Mouse (Mus musculus): ENCODE measurements around the gene Inppl1.

- no peak for TF ChIP-seq CTCF (IDR thresholded peaks at IDR 0.05; ENCODE audit: extremely low read depth, insufficient read length, insufficient replicate concordance, low read depth, low read length)
- no peak for TF ChIP-seq POLR2A (IDR thresholded peaks at IDR 0.05; ENCODE audit: low read depth, low read length)
These were observed 42.8 kb upstream of the Inppl1 start for GRCm38 (mm10) chr7:101880855-101881254.

Measured in small intestine, adult 2 months (tissue).